Mouse (Mus musculus) cerebellum, adult 2 months (tissue): Measurements from ENCODE around the gene Plet1.

ENCODE experiments used
- CTCF ChIP-seq: fragments of 200-500 bp; IDR thresholded peaks from 2 replicates; pipeline ENCODE4 v1.5.1; 2011; ENCODE audit warnings: low read depth, mild to moderate bottlenecking, control low read depth, low read length, moderate library complexity, borderline replicate concordance; ENCODE audit not compliant: insufficient read depth
- POLR2A ChIP-seq: fragments of 200-500 bp; IDR thresholded peaks from 2 replicates; pipeline ENCODE4 v1.6.1; 2011; ENCODE audit warnings: low read length, control low read depth, borderline replicate concordance; ENCODE audit not compliant: insufficient read depth

DNA sequence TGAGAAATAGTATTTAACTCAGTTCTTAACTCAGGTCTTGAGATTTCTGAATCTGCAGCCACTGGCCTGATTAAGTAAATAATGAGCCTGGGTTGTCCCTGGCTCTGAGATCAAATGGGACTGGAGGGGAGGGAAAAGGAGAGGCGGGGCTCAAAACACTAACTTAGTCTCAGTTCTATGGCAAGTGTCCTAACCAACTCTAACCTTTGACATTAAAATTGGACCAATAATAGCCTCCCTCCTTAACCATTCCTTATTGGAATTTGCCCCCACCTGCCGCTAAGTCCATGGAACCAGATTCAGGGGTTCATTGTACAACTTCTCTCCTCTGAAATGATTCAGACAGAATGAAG lies 60.7 kb downstream of the Plet1 start, which contains the start of gene Bco2:
- no peak for TF ChIP-seq CTCF
- no peak for TF ChIP-seq POLR2A
